Mouse (Mus musculus) embryonic facial prominence, embryonic 11.5 days (tissue): ENCODE measurements at regions not wholly inside any gene's neighbourhood (a gene's known extent, or its start where the extent isn't known, plus 50 kb on each side); places are given as distances from the start of the nearest gene placed in this dataset.

Experiments
- ATAC-seq: fragments of 200-750 bp; cut with Nextera tagmentation; replicated peaks from 2 replicates; pipeline ENCODE4 v1.8.0; 2017; ENCODE audit warnings: low read depth; ENCODE audit not compliant: insufficient number of reproducible peaks, low FRiP score, low TSS enrichment
- DNase-seq: peaks from one replicate; pipeline ENCODE4 v3.0.0-alpha.2; 2015; ENCODE audit warnings: low spot score
- H3K27ac ChIP-seq: fragments of 300-500 bp; sonication (generic); replicated peaks from 2 replicates; pipeline ENCODE4 v1.5.1; 2014; ENCODE audit warnings: mild to moderate bottlenecking, low read depth, low read length, control low read depth
- H3K27me3 ChIP-seq: fragments of 300-500 bp; sonication (generic); 2 replicates; pipeline ENCODE4 v1.6.1; 2014; ENCODE audit warnings: mild to moderate bottlenecking, low read length, moderate library complexity, mixed read lengths; ENCODE audit not compliant: control insufficient read depth, insufficient read depth
- H3K36me3 ChIP-seq: fragments of 300-500 bp; sonication (generic); replicated peaks from 2 replicates; pipeline ENCODE4 v1.6.1; 2014; ENCODE audit warnings: low read depth, mild to moderate bottlenecking, low read length, moderate library complexity, mixed read lengths; ENCODE audit not compliant: control insufficient read depth, insufficient read depth
- H3K4me1 ChIP-seq: fragments of 300-500 bp; sonication (generic); 2 replicates; pipeline ENCODE4 v1.6.1; 2014; ENCODE audit warnings: low read length, mixed read lengths; ENCODE audit not compliant: control insufficient read depth, insufficient read depth
- H3K4me2 ChIP-seq: fragments of 300-500 bp; sonication (generic); 2 replicates; pipeline ENCODE4 v1.6.1; 2014; ENCODE audit warnings: low read depth, mild to moderate bottlenecking, control low read depth, low read length, moderate library complexity
- H3K4me3 ChIP-seq: fragments of 300-500 bp; sonication (generic); 2 replicates; pipeline ENCODE4 v1.5.1; 2014; ENCODE audit warnings: low read depth, low read length, control low read depth
- H3K9ac ChIP-seq: fragments of 300-500 bp; sonication (generic); replicated peaks from 2 replicates; pipeline ENCODE4 v1.6.1; 2014; ENCODE audit warnings: mild to moderate bottlenecking, control low read depth, low read length
- H3K9me3 ChIP-seq: fragments of 300-500 bp; sonication (generic); replicated peaks from 2 replicates; pipeline ENCODE4 v1.6.1; 2016; ENCODE audit warnings: mild to moderate bottlenecking, low read length, inconsistent platforms, mixed read lengths; ENCODE audit not compliant: control insufficient read depth
- WGBS: fragments of 180-500 bp; shearing (Covaris S2); extraction: QIAGEN DNeasy Blood & Tissue Kit; methylation state at CpG from one replicate; pipeline ENCODE4 v1.1.7; 2014; 5-methylcytosine and 5-hydroxymethylcytosine counted together

DNA sequence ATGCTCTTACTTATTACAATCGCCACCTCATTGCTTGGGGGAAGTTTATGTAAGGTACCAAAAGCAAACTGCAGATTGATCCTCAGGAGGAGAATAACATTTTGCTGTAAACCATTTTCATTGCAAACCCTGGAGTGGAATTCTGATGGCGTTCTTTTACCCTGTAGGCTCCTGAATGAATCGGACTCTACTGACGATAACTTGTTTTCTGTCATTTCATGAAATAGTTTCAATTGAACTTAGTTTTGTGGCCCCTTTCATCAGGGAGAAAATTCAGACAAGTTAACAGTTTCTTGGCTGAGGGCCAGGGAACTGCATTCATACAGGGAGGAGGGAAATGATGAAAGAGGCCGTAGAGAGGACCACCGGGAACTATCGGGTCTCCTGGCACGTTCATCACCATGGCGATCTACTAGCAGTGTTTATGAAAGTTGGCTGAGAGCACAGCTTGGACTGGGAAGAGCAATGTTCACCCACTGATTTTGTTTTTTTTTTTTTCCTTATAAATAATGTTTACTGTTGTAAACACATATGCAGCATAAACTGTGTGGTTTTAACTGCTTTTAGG lies 266.7 kb downstream of the Stim2 start:
- peak; percentile 68 for DNase-seq

GRCm38 (mm10) chr5:54267905-54268590 lies 269.7 kb downstream of the Stim2 start:
- 70% methylated on average over 10 of the region's 10 CpGs for WGBS

More for the DNA sequence above, 266.7 kb downstream of the Stim2 start:
- H3K4me1 ChIP-seq = no peaks in the 10 kb centered on the region
- H3K36me3 ChIP-seq = no peaks in the 10 kb centered on the region
- H3K4me3 ChIP-seq = no peak overlapping the region
- H3K9me3 ChIP-seq = no peaks in the 10 kb centered on the region
- H3K27ac ChIP-seq = no peak overlapping the region
- 45% methylated on average over 9 of the region's 9 CpGs for WGBS
- H3K27me3 ChIP-seq = no peaks in the 10 kb centered on the region
- no peak overlapping the region for H3K4me2 ChIP-seq
- ATAC-seq = 0 out of 2 replicates have a peak, but pooled peaks have one; percentile 64
- H3K9ac ChIP-seq = no peak overlapping the region

GRCm38 (mm10) chr5:54279357-54279756 lies 281.1 kb downstream of the Stim2 start:
- H3K4me1 ChIP-seq = no peaks in the 10 kb centered on the region
- no peak overlapping the region for H3K4me3 ChIP-seq
- no peak overlapping the region for H3K27ac ChIP-seq
- H3K9ac ChIP-seq = no peak overlapping the region
- DNase-seq (no peak), ATAC-seq (no peak)
- no peaks in the 10 kb centered on the region for H3K9me3 ChIP-seq
- WGBS = 86% methylated on average over 8 of the region's 8 CpGs
- H3K4me2 ChIP-seq = no peak overlapping the region
- H3K27me3 ChIP-seq = no peaks in the 10 kb centered on the region
- no peaks in the 10 kb centered on the region for H3K36me3 ChIP-seq

More at GRCm38 (mm10) chr5:54267905-54268590, 269.7 kb downstream of the Stim2 start:
- no peak for DNase-seq
- Histone ChIP-seq H3K4me2 (no peak overlapping the region), H3K27me3 (no peaks in the 10 kb centered on the region), H3K36me3 (no peaks in the 10 kb centered on the region), H3K9ac (no peak overlapping the region), H3K4me1 (no peaks in the 10 kb centered on the region), H3K27ac (no peak overlapping the region), H3K9me3 (no peaks in the 10 kb centered on the region), H3K4me3 (no peak overlapping the region)
- no peak for ATAC-seq

GRCm38 (mm10) chr5:54280670-54281069 lies 282.4 kb downstream of the Stim2 start:
- H3K4me2 ChIP-seq = no peak overlapping the region
- H3K4me3 ChIP-seq = no peak overlapping the region
- no peaks in the 10 kb centered on the region for H3K27me3 ChIP-seq
- H3K27ac ChIP-seq = no peak overlapping the region
- no peaks in the 10 kb centered on the region for H3K4me1 ChIP-seq
- no peak overlapping the region for H3K9ac ChIP-seq
- H3K9me3 ChIP-seq = no peaks in the 10 kb centered on the region
- H3K36me3 ChIP-seq = no peaks in the 10 kb centered on the region
- ATAC-seq (no peak), DNase-seq (peak; percentile 33)
- WGBS = 46% methylated on average over 4 of the region's 4 CpGs

- Histone ChIP-seq H3K27ac (no peak overlapping the region), H3K4me3 (no peak overlapping the region), H3K36me3 (no peaks in the 10 kb centered on the region), H3K4me1 (no peaks in the 10 kb centered on the region), H3K9ac (no peak overlapping the region), H3K27me3 (no peaks in the 10 kb centered on the region), H3K9me3 (no peaks in the 10 kb centered on the region), H3K4me2 (no peak overlapping the region)
- DNase-seq (peak; percentile 7), ATAC-seq (no peak)
- 56% methylated on average over 4 of the region's 4 CpGs for WGBS
Measured at GRCm38 (mm10) chr5:54281121-54281520, 282.8 kb downstream of the Stim2 start.

- Histone ChIP-seq H3K36me3 (no peaks in the 10 kb centered on the region), H3K27ac (no peak overlapping the region), H3K4me1 (no peaks in the 10 kb centered on the region), H3K9ac (no peak overlapping the region), H3K4me3 (no peak overlapping the region), H3K9me3 (no peaks in the 10 kb centered on the region), H3K4me2 (no peak overlapping the region), H3K27me3 (no peaks in the 10 kb centered on the region)
- 48% methylated on average over 12 of the region's 12 CpGs for WGBS
- ATAC-seq (no peak), DNase-seq (peak; percentile 26)
Measured at GRCm38 (mm10) chr5:54290372-54291080, 292.2 kb downstream of the Stim2 start.

- Histone ChIP-seq H3K4me1 (no peaks in the 10 kb centered on the region), H3K4me3 (no peak overlapping the region), H3K27me3 (no peaks in the 10 kb centered on the region), H3K36me3 (no peaks in the 10 kb centered on the region), H3K9ac (no peak overlapping the region), H3K9me3 (no peaks in the 10 kb centered on the region), H3K4me2 (no peak overlapping the region), H3K27ac (no peak overlapping the region)
- WGBS = 35% methylated on average over 5 of the region's 5 CpGs
- ATAC-seq (no peak), DNase-seq (peak; percentile 8)
Measured at GRCm38 (mm10) chr5:54291940-54292339, 293.6 kb downstream of the Stim2 start.
